Mouse (Mus musculus) layer of hippocampus, adult 2 months (tissue): ENCODE measurements around the gene Camk2n2. TPM values are rescaled to one million over a fixed set of nuclear protein-coding genes. Genes with fewer than 3 reads are reported as not detected.

Source experiments
- DNase-seq, 2 experiments: peaks; one replicate each; pipeline ENCODE4 v3.0.0; 2022; ENCODE audit warnings: low spot score in 2 of 2
- H3K27ac ChIP-seq: fragments of 200-600 bp; 2 replicates; pipeline ENCODE4 v1.8.1; 2022
- H3K4me3 ChIP-seq: fragments of 200-600 bp; 2 replicates; pipeline ENCODE4 v1.8.1; 2022; ENCODE audit warnings: mild to moderate bottlenecking
- CTCF ChIP-seq: fragments of 200-600 bp; conservative IDR thresholded peaks from 2 replicates; pipeline ENCODE4 v1.8.1; 2022; ENCODE audit warnings: antibody characterized with exemption, mild to moderate bottlenecking, moderate library complexity
- microRNA-seq, 2 experiments: library from miRNA; unstranded; fragments of <30 nt; microRNA quantifications; one replicate each; pipeline ENCODE4 v1.2.0; 2021
- total RNA-seq, 2 experiments: library from RNA; stranded (reverse); gene quantifications; 2 replicates each; pipeline ENCODE4 v1.2.3; 2021

The Camk2n2 gene
- total RNA-seq, 2 experiments from 2014 or later: 69.1 to 84.4 TPM

DNA sequence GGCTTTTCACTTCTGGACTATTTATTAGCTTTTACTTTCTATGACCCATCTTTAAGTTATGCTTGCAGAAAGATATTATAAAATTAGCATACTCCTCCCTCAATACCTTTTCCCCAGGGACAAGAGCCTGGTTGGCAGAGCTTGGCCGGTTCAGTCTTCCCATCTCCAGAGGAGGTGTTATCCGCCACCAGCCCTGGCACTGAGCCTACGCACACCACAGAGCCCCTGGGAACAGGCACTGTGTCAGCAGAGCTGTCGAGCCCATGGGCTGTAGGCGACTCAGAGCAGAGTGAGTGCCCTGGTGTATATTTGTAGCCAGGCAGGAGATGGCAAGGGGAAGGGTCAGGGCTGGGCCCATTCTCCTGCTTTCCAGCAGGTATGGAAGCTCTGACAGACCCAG is 20.6 kb downstream of the Camk2n2 start:
- no peak overlapping the region for H3K4me3 ChIP-seq
- no peak for DNase-seq
- no peak overlapping the region for H3K27ac ChIP-seq
- no peak for TF ChIP-seq CTCF

DNA sequence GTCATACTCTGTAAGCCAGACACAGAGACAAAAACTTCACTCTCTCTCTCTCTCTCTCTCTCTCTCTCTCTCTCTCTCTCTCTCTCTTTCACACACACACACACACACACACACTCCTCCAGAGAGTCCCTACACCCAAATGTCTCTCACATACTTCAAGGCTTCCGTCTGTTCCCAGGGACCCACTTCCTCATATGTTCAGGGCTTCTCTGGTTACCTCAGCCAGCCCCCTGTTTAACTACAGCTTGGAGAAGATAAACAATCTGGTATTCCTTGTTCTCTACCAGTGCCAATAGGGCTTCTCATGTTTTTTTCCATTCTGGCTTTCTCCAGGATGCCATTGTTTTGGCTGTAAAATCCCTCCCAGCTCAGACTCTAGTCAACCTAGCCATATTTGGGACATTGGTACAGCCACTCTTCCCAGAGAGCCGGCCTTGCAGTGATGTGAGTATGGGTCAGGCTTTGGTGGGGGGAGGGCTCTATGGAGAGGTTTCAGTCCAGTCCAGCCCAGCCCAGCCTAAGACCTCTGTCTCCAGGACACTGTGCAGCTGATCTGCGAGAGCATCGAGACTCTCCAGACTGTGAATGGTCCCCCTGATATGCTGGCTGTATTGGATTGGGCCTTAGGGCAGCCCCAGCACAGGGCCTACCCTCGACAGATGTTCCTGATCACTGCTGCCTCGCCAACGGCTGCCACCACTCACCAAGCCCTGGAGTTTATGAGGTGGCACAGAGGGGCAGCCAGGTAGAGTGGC is 24.2 kb downstream of the Camk2n2 start:
- no peak for DNase-seq
- Histone ChIP-seq H3K27ac (no peak overlapping the region), H3K4me3 (no peak overlapping the region)
- TF ChIP-seq CTCF: no peak

- TF ChIP-seq CTCF: no peak
- DNase-seq: no peak
- H3K27ac ChIP-seq: no peak overlapping the region
- H3K4me3 ChIP-seq: no peak overlapping the region
Observed at GRCm38 (mm10) chr16:20595737-20596136, 25.4 kb downstream of the Camk2n2 start.

GRCm38 (mm10) chr16:20595060-20595673 is 25.9 kb downstream of the Camk2n2 start:
- no peak for DNase-seq
- Histone ChIP-seq H3K27ac (no peak overlapping the region), H3K4me3 (no peak overlapping the region)
- no peak for TF ChIP-seq CTCF

DNA sequence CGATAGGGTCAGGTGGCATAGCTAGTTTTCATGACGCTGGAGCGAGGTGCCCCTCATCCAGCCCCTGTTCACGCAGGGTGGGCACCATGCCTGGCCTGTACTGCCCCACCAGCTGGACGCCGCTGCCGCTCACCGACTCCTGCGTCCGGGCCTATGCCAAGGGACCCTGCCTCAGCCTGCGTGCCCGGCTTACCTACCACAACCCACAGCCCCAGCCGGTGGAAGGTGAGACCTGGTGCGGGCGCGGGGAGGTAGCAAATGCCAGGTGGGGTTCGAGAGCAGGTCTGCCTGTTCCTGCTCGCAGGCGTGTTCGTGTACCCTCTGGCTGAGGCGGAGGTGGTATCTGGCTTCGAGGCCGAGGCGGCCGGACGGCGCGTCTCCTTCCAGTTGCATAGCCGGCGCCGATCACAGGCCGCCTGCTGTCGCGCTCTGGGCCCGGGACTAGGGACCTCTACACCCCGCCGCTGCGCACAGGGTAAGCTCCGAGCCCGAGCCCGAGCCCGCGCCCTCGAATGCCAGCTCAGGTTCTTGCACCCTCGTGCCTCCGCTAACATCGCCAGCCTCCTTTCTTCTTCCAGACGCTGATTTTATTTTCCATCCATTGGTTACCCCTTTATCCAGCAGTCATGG is 29.9 kb downstream of the Camk2n2 start:
- no peak for TF ChIP-seq CTCF

GRCm38 (mm10) chr16:20590680-20591038 is 30.4 kb downstream of the Camk2n2 start:
- Histone ChIP-seq H3K4me3 (peak overlapping the region; percentile 65), H3K27ac (no peak overlapping the region)
- TF ChIP-seq CTCF: no peak
- DNase-seq: no peak

More for the DNA sequence above, 29.9 kb downstream of the Camk2n2 start:
- Histone ChIP-seq H3K4me3 (no peak overlapping the region), H3K27ac (no peak overlapping the region)
- DNase-seq: no peak

GRCm38 (mm10) chr16:20589939-20590679 is 31.0 kb downstream of the Camk2n2 start:
- H3K4me3 ChIP-seq: peak overlapping the region; percentile 65
- peak in 1 of 2 experiments; percentile 36 for DNase-seq
- H3K27ac ChIP-seq: peak overlapping the region; percentile 65; the same call in 1 of the 2 replicates
- no peak for TF ChIP-seq CTCF

- peak within 1 kb of the TSS; percentile 65 for H3K27ac ChIP-seq
- no peak for TF ChIP-seq CTCF
- peak within 1 kb of the TSS; percentile 65 for H3K4me3 ChIP-seq
- DNase-seq: no peak
Observed at GRCm38 (mm10) chr16:20589366-20589938, 31.6 kb downstream of the Camk2n2 start, which contains the start of gene Vwa5b2. Gene Vwa5b2 (plus strand): TSS chr16:20589471.

Small RNA genes within 50 kb of the gene (microRNA-seq; reads per million reads assigned to microRNA genes)
- gene Mir1224: 129 to 180 reads per million in 2 experiments

Other genes starting within 250 kb of the Camk2n2 start
- 100 to 1,000 TPM; 220 to 244 TPM for gene Abcc5, start 194.9 kb downstream of the Camk2n2 start, total RNA-seq
- gene Eif2b5, start 122.5 kb downstream of the Camk2n2 start, total RNA-seq: 10 to 100 TPM; 48.9 to 50.4 TPM
- gene Dvl3, start 104.3 kb downstream of the Camk2n2 start, total RNA-seq: 10 to 100 TPM; 56.5 to 56.9 TPM
- gene Ap2m1, start 85.8 kb downstream of the Camk2n2 start, total RNA-seq: 100 to 1,000 TPM; 712 to 736 TPM
- 10 to 100 TPM; 85.1 to 93.0 TPM for gene Abcf3, start 72.7 kb downstream of the Camk2n2 start, total RNA-seq
- 10 to 100 TPM; 25.2 to 27.2 TPM for gene Vwa5b2, start 31.8 kb downstream of the Camk2n2 start, total RNA-seq
- gene Eef1akmt4, start 9.7 kb downstream of the Camk2n2 start, total RNA-seq: 1 to 10 TPM; 2.4 to 3.2 TPM
- gene Gm49333, start 9.7 kb downstream of the Camk2n2 start, total RNA-seq: not detected
- gene Alg3, start 9.6 kb downstream of the Camk2n2 start, total RNA-seq: 10 to 100 TPM in 1 of 2 experiments, 1 to 10 TPM in 1; 9.7 to 15.4 TPM
- 10 to 100 TPM; 34.4 to 36.1 TPM for gene Ece2, start 8.5 kb upstream of the Camk2n2 start, total RNA-seq
- gene Psmd2, start 30.4 kb upstream of the Camk2n2 start, total RNA-seq: 100 to 1,000 TPM; 208 to 213 TPM
- 100 to 1,000 TPM; 283 to 297 TPM for gene Eif4g1, start 47.0 kb upstream of the Camk2n2 start, total RNA-seq
- gene Fam131a, start 72.0 kb upstream of the Camk2n2 start, total RNA-seq: 100 to 1,000 TPM; 450 to 457 TPM
- gene Polr2h, start 96.4 kb upstream of the Camk2n2 start, total RNA-seq: 10 to 100 TPM; 26.1 TPM
- gene Clcn2, start 96.5 kb upstream of the Camk2n2 start, total RNA-seq: 10 to 100 TPM; 74.2 to 79.5 TPM
- 10 to 100 TPM; 87.0 to 90.7 TPM for gene Chrd, start 111.8 kb upstream of the Camk2n2 start, total RNA-seq
- 10 to 100 TPM; 12.5 to 16.2 TPM for gene Thpo, start 113.2 kb upstream of the Camk2n2 start, total RNA-seq